ENCODE assay signal across 1 mouse cellular context in the genomic region with DNA sequence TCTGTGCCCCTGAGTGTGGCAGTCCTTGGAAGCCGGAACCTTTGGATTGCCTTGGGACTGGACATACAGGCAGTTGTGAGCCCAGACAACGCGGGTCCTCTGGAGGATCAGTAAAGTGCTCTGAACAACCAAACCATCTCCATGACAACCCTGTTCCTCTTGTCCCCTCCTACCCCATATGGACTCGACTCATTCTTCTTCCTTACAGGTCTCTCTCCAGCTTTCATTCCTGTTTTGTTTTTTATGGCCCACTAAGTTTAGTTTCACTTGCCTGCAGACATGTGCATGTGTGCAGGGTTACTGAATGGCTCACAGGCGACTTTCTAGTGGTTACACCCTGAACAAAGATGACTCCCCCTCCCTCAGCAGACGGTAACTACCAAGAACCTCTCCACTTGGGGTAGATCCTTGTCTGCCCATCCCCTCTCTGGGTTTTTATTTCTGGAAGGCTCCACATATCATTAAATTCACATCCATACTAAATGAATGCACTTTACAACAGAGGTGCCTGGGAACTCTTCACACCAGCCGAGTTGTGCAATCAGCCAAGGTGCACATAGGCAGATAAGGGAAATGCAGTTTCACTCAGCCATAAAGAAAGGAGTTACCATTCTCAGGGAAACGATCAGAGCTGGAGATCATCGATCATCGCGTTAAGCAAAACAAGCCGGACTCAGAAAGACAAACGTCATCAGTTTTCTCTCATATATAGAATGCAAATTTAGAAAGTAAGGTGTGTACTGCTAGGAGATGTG.
TF ChIP-seq lines count a peak whose summit lies in the region.

No protein-coding gene starts in this region.

TF ChIP-seq in C2C12, 6 proteins besides CTCF, POLR2A, EP300 and RAD21:
- TF ChIP-seq MYOG (IDR thresholded peaks at IDR 0.05; ENCODE audit: control insufficient read depth, extremely low read depth, insufficient read length) (no peak), CEBPB (IDR thresholded peaks at IDR 0.05; ENCODE audit: low read depth) (peak; percentile 5)
